Mouse (Mus musculus) heart, postnatal 0 days (tissue): ENCODE data around the gene Gm10181. TPM values are rescaled to one million over a fixed set of nuclear protein-coding genes. Genes with fewer than 3 reads are reported as not detected.

Experiments
- ATAC-seq: fragments of 200-750 bp; cut with Nextera tagmentation; 2 replicates; pipeline ENCODE4 v1.8.0; 2017; ENCODE audit warnings: low read depth, moderate number of reproducible peaks, moderate library complexity; ENCODE audit not compliant: insufficient read depth
- DNase-seq: peaks from one replicate; pipeline ENCODE4 v3.0.0-alpha.2; 2016; ENCODE audit warnings: low spot score
- H3K27ac ChIP-seq: fragments of 300-500 bp; sonication (generic); 2 replicates; pipeline ENCODE4 v1.5.1; 2014; ENCODE audit warnings: low read depth, mild to moderate bottlenecking
- H3K27me3 ChIP-seq: fragments of 300-500 bp; sonication (generic); 2 replicates; pipeline ENCODE4 v1.6.1; 2014; ENCODE audit warnings: low read length, mixed read lengths; ENCODE audit not compliant: control insufficient read depth, insufficient read depth
- H3K36me3 ChIP-seq: fragments of 300-500 bp; sonication (generic); replicated peaks from 2 replicates; pipeline ENCODE4 v1.6.1; 2014; ENCODE audit warnings: low read length, mixed read lengths; ENCODE audit not compliant: control insufficient read depth, insufficient read depth
- H3K4me1 ChIP-seq: fragments of 300-500 bp; sonication (generic); 2 replicates; pipeline ENCODE4 v1.6.1; 2014; ENCODE audit warnings: antibody characterized with exemption; ENCODE audit not compliant: control insufficient read depth, insufficient read depth
- H3K4me2 ChIP-seq: fragments of 300-500 bp; sonication (generic); 2 replicates; pipeline ENCODE4 v1.6.1; 2014; ENCODE audit warnings: low read depth, mild to moderate bottlenecking, low read length, moderate library complexity
- H3K4me3 ChIP-seq: fragments of 300-500 bp; sonication (generic); 2 replicates; pipeline ENCODE4 v1.5.1; 2014; ENCODE audit warnings: low read depth, low read length
- H3K9ac ChIP-seq: fragments of 300-500 bp; sonication (generic); replicated peaks from 2 replicates; pipeline ENCODE4 v1.6.1; 2014; ENCODE audit warnings: low read depth, low read length, mixed read lengths
- H3K9me3 ChIP-seq: fragments of 300-500 bp; sonication (generic); replicated peaks from 2 replicates; pipeline ENCODE4 v1.6.1; 2016; ENCODE audit warnings: low read length; ENCODE audit not compliant: control insufficient read depth
- CTCF ChIP-seq: IDR thresholded peaks from 2 replicates; pipeline ENCODE4 v1.5.1; 2016; ENCODE audit warnings: antibody characterized with exemption, control low read depth, low read depth
- EP300 ChIP-seq: IDR thresholded peaks from 2 replicates; pipeline ENCODE4 v1.6.1; 2016; ENCODE audit warnings: antibody characterized with exemption, low read depth
- WGBS: fragments of 180-500 bp; shearing (Covaris S2); extraction: QIAGEN DNeasy Blood & Tissue Kit; methylation state at CpG from one replicate; pipeline ENCODE4 v1.1.7; 2014; 5-methylcytosine and 5-hydroxymethylcytosine counted together
- polyA plus RNA-seq: library from polyadenylated mRNA; unstranded; fragments of >200 nt; fragmentation: Nextera tagmentation; extraction: Ambion mirVana; gene quantifications from 2 replicates; pipeline ENCODE4 v1.2.1, GENCODE M21; 2015
- total RNA-seq: library from RNA; depleted of rRNA; stranded (reverse); fragments of >200 nt; gene quantifications from 2 replicates; pipeline ENCODE4 v1.2.3, GENCODE M21; 2014; ENCODE audit warnings: low replicate concordance; rRNA removed

Gene Gm10181
- total and polyA plus RNA-seq, 2 experiments from 2014 or later, result not detected

DNA sequence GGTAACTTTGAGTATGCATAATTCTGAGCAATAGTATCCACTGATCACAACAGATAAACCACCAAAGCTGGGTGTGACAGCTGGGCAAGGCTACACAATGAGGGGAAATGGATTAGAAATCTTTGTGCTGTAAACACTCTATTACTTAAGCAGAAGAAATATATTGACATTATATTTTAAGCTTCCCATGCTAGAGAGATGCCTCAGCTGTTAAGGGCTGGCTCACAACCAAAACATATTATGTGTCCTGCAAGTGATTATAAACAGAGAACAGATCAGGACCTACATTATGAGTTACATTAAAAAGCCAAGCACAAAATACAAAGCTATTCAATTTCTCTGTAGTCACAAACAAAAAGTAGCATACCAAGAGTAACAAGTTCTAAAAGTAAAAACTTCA, 43.0 kb downstream of the Gm10181 start:
- DNase-seq (no peak), ATAC-seq (no peak)
- Histone ChIP-seq H3K27me3 (no peaks in the 10 kb centered on the region), H3K4me1 (0 out of 2 replicates have a peak, but pooled peaks cover 6% of the 10 kb centered on the region), H3K27ac (no peak overlapping the region), H3K36me3 (peaks cover 19% of the 10 kb centered on the region), H3K9me3 (no peaks in the 10 kb centered on the region), H3K9ac (no peak overlapping the region), H3K4me3 (no peak overlapping the region), H3K4me2 (no peak overlapping the region)
- TF ChIP-seq EP300 (no peak), CTCF (no peak)

DNA sequence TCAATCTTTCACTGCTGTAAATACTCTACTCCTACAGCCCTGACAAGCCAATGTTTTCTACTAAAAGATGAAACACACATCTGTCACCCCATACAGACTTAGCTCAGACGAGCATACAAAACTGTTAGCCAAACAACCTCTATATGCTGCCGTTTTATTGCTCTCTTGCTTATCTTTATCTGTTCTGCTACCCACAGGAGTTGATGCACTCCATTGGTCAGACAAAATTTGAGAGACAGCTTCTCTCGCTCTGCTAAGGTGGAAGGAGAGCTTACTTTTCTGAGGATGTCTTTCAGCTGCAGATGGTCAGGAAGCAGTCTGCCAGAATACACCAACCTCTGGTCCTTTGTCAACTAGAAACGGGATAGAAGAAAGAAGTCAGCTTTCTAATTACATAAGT, 43.7 kb downstream of the Gm10181 start:
- H3K4me3 ChIP-seq, result no peak overlapping the region
- H3K9me3 ChIP-seq, result no peaks in the 10 kb centered on the region
- WGBS, result 55% methylated on average over 4 of the region's 4 CpGs
- 0 out of 2 replicates have a peak, but pooled peaks cover 6% of the 10 kb centered on the region for H3K4me1 ChIP-seq
- peaks cover 19% of the 10 kb centered on the region for H3K36me3 ChIP-seq
- TF ChIP-seq EP300 (no peak), CTCF (no peak)
- no peaks in the 10 kb centered on the region for H3K27me3 ChIP-seq
- no peak overlapping the region for H3K9ac ChIP-seq
- no peak overlapping the region for H3K27ac ChIP-seq
- ATAC-seq (no peak), DNase-seq (no peak)
- H3K4me2 ChIP-seq, result no peak overlapping the region

GRCm38 (mm10) chr9:25138900-25139299, 49.7 kb downstream of the Gm10181 start:
- no peak for TF ChIP-seq CTCF
- TF ChIP-seq EP300, result no peak

More at GRCm38 (mm10) chr9:25138900-25139299, 49.7 kb downstream of the Gm10181 start:
- H3K9me3 ChIP-seq, result no peaks in the 10 kb centered on the region
- peaks cover 11% of the 10 kb centered on the region for H3K4me1 ChIP-seq
- H3K27ac ChIP-seq, result no peak overlapping the region
- no peak overlapping the region for H3K9ac ChIP-seq
- no peaks in the 10 kb centered on the region for H3K27me3 ChIP-seq
- no peaks in the 10 kb centered on the region for H3K36me3 ChIP-seq
- 97% methylated on average over 1 of the region's 1 CpGs for WGBS
- ATAC-seq (no peak), DNase-seq (no peak)
- H3K4me2 ChIP-seq, result no peak overlapping the region
- H3K4me3 ChIP-seq, result no peak overlapping the region

Other genes with a start within 250 kb of the Gm10181 start
- 17.5 and 27.9 TPM in 2 replicates for gene Herpud2, start 62.4 kb downstream of the Gm10181 start, total RNA-seq
- gene Herpud2, start 62.4 kb downstream of the Gm10181 start, polyA plus RNA-seq, result 26.4 and 27.7 TPM in 2 replicates
- 115 and 126 TPM in 2 replicates for gene Sept7, start 163.0 kb downstream of the Gm10181 start, total RNA-seq
- gene Sept7, start 163.0 kb downstream of the Gm10181 start, polyA plus RNA-seq, result 215 and 224 TPM in 2 replicates